ENCODE assay signal across 21 mouse cellular contexts in the genomic region with DNA sequence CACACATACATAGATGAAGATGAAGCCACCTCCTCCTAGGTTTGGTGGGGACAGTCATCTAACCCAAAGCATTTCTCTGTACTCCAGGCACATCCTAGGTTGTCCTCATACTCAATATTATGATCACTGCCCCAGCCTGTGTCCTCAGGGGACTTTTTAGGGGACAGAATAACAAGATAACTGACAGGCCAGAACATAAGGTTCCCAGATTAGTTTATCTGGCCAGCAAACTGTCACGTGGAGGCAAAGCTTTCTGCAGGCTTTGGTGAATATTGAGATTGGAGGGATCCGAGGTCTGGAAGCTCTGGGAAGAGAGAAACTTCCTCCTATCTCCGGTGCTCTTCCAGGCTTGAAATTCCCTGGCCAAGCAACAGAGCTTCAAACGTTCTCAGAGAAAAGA. TPM values are rescaled to one million over a fixed set of nuclear protein-coding genes. Genes with fewer than 3 reads are reported as not detected.
DNase-seq lines count a peak whose midpoint lies in the region; ATAC-seq and TF ChIP-seq lines count a peak whose summit lies in the region.
"Had no signal": no experiment of that assay in that cellular context is flagged by ENCODE, and none has a peak within 500 bp of the region (broad histone marks: within the 10 kb centered on the region; RNA-seq: fewer than 3 reads in every experiment).

No protein-coding gene starts in this region.

- H3K4me1 ChIP-seq in stomach, embryonic 15.5 days: no peaks in the 10 kb centered on the region
- 0 out of 2 replicates have a peak, but pooled peaks cover 7% of the 10 kb centered on the region for H3K4me1 ChIP-seq in stomach, postnatal 0 days (replicated peaks; ENCODE audit: control insufficient read depth, insufficient read depth)
- H3K4me1 ChIP-seq in liver, embryonic 16.5 days (ENCODE audit: control insufficient read depth, low read depth, low read length): peaks cover 15% of the 10 kb centered on the region

- WGBS in stomach, embryonic 15.5 days: 46% methylated on average over 4 of the region's 4 CpGs
- 45% methylated on average over 4 of the region's 4 CpGs for WGBS in stomach, postnatal 0 days
- 35% methylated on average over 4 of the region's 4 CpGs for WGBS in liver, embryonic 16.5 days (ENCODE audit: insufficient replicate concordance)

- H3K27me3 ChIP-seq in stomach, embryonic 15.5 days (replicated peaks): no peaks in the 10 kb centered on the region
- no peaks in the 10 kb centered on the region for H3K27me3 ChIP-seq in stomach, postnatal 0 days (ENCODE audit: control insufficient read depth, insufficient read depth, low read length)
- no peaks in the 10 kb centered on the region for H3K27me3 ChIP-seq in liver, embryonic 16.5 days (ENCODE audit: control insufficient read depth, insufficient read depth, low read depth, low read length)
- H3K27me3 ChIP-seq: lung, embryonic 15.5 days had no signal

- no peak for ATAC-seq in stomach, embryonic 15.5 days (ENCODE audit: insufficient read depth, low FRiP score, low read depth)
- no peak for ATAC-seq in stomach, postnatal 0 days (ENCODE audit: low FRiP score, low TSS enrichment)
- ATAC-seq in liver, embryonic 16.5 days (ENCODE audit: low read depth): no peak
- ATAC-seq: activated CD4-positive, CD25-positive, alpha-beta regulatory T cell, adult 4 months; CD4-positive, CD25-positive, alpha-beta regulatory T cell, adult 4 months; forebrain, embryonic 16.5 days; hindbrain, embryonic 16.5 days had no signal

- no peaks in the 10 kb centered on the region for H3K36me3 ChIP-seq in stomach, embryonic 15.5 days
- H3K36me3 ChIP-seq in stomach, postnatal 0 days (ENCODE audit: control insufficient read depth, insufficient read depth, low read length): no peaks in the 10 kb centered on the region
- no peaks in the 10 kb centered on the region for H3K36me3 ChIP-seq in liver, embryonic 16.5 days (ENCODE audit: control insufficient read depth, insufficient read depth)
- H3K36me3 ChIP-seq: lung, embryonic 15.5 days; midbrain, embryonic 10.5 days had no signal

- peak; percentile 43 to 44 for DNase-seq in adrenal gland, adult (ENCODE audit: inconsistent age in 2 of 2, low spot score in 1 of 2)
- DNase-seq in adrenal gland, postnatal 10 days: no peak
- DNase-seq in stomach, postnatal 0 days (ENCODE audit: low spot score): no peak
- no peak for DNase-seq in right cerebral cortex, postnatal 36 days (ENCODE audit: low spot score in 2 of 2)
- no peak for DNase-seq in gastrocnemius, adult 18-20 months (ENCODE audit: low spot score)
- DNase-seq in cerebellum, adult 9-11 months: no peak
- DNase-seq: adrenal gland, postnatal 25 days; cerebellum, adult 11 months; cerebellum, postnatal 14 days; kidney, adult 18-20 months; layer of hippocampus, postnatal 36 days; lung, postnatal 4 days had no signal

- no peak overlapping the region for H3K4me3 ChIP-seq in stomach, embryonic 15.5 days (replicated peaks)
- no peak overlapping the region for H3K4me3 ChIP-seq in stomach, postnatal 0 days (ENCODE audit: low read depth, low read length)
- no peak overlapping the region for H3K4me3 ChIP-seq in liver, embryonic 16.5 days (ENCODE audit: low read depth, low read length)
- H3K4me3 ChIP-seq: lung, embryonic 15.5 days; midbrain, embryonic 10.5 days had no signal

- no peak overlapping the region for H3K9ac ChIP-seq in stomach, embryonic 15.5 days
- no peak overlapping the region for H3K9ac ChIP-seq in stomach, postnatal 0 days (ENCODE audit: low read length)
- no peak overlapping the region for H3K9ac ChIP-seq in liver, embryonic 16.5 days (ENCODE audit: low read depth, low read length)
- H3K9ac ChIP-seq: lung, embryonic 15.5 days had no signal

- H3K27ac ChIP-seq in stomach, embryonic 15.5 days: peak overlapping the region; percentile 21; the same call in 1 of the 2 replicates
- H3K27ac ChIP-seq in stomach, postnatal 0 days (replicated peaks): no peak overlapping the region
- peak overlapping the region; percentile 21; the same call in 1 of the 2 replicates for H3K27ac ChIP-seq in liver, embryonic 16.5 days (ENCODE audit: low read length)
- H3K27ac ChIP-seq: kidney, postnatal 0 days; lung, embryonic 15.5 days; midbrain, embryonic 10.5 days had no signal

- TF ChIP-seq CTCF in stomach, postnatal 0 days (IDR thresholded peaks at IDR 0.05; ENCODE audit: low read depth): no peak

- no peak overlapping the region for H3K4me2 ChIP-seq in stomach, embryonic 15.5 days
- H3K4me2 ChIP-seq in stomach, postnatal 0 days (replicated peaks; ENCODE audit: low read depth): no peak overlapping the region
- H3K4me2 ChIP-seq in liver, embryonic 16.5 days (ENCODE audit: low read depth, low read length): no peak overlapping the region
- H3K4me2 ChIP-seq: lung, embryonic 15.5 days had no signal

- no peaks in the 10 kb centered on the region for H3K9me3 ChIP-seq in stomach, embryonic 15.5 days
- no peaks in the 10 kb centered on the region for H3K9me3 ChIP-seq in stomach, postnatal 0 days (ENCODE audit: control insufficient read depth, low read length)
- no peaks in the 10 kb centered on the region for H3K9me3 ChIP-seq in liver, embryonic 16.5 days (replicated peaks; ENCODE audit: control insufficient read depth, low read length)
- H3K9me3 ChIP-seq: lung, embryonic 15.5 days; midbrain, embryonic 10.5 days had no signal

- no peak for TF ChIP-seq EP300 in stomach, postnatal 0 days (optimal IDR thresholded peaks at IDR 0.05)

RNA-seq across cellular contexts. Expression of a gene that starts 6.9 kb away (rescaled TPM):
- total RNA-seq in adrenal gland, postnatal 10 days (2021): 10 to 100 TPM; 22.1 to 30.2 TPM
- polyA plus RNA-seq in stomach, embryonic 15.5 days (2015; fragmentation: Nextera tagmentation; extraction: Ambion mirVana): 20.0 and 21.2 TPM in 2 replicates
- 6.4 and 6.9 TPM in 2 replicates for polyA plus RNA-seq in stomach, postnatal 0 days (2015; fragmentation: Nextera tagmentation; extraction: Ambion mirVana)
- polyA plus RNA-seq in liver, embryonic 16.5 days (2015; fragmentation: Nextera tagmentation; extraction: Ambion mirVana): 4.9 and 5.9 TPM in 2 replicates
- 1 to 10 TPM; 5.2 to 6.3 TPM for total RNA-seq in gastrocnemius, adult 18-20 months (2021)

Comparison
In these comparisons a context has a peak if more than half of its experiments do, and no peak if none do; other contexts are left out.
1. DNase-seq: peak in adrenal gland, adult (2 of 2); none in adrenal gland, postnatal 10 days (single experiment), stomach, postnatal 0 days (single experiment), right cerebral cortex, postnatal 36 days (0 of 2), gastrocnemius, adult 18-20 months (single experiment) and cerebellum, adult 9-11 months (single experiment).